Mouse (Mus musculus) heart, adult 9 months (tissue): ENCODE results near the gene Birc3.
"Not testable (repeated sequence)": the region's sequence is repeated elsewhere in the genome, so short reads cannot be mapped to it uniquely, and the experiment has no call there.

ENCODE experiments used
- DNase-seq, 2 experiments: peaks; one replicate each; pipeline ENCODE4 v3.0.0; 2022; ENCODE audit warnings: low spot score in 2 of 2

The Birc3 gene

DNA sequence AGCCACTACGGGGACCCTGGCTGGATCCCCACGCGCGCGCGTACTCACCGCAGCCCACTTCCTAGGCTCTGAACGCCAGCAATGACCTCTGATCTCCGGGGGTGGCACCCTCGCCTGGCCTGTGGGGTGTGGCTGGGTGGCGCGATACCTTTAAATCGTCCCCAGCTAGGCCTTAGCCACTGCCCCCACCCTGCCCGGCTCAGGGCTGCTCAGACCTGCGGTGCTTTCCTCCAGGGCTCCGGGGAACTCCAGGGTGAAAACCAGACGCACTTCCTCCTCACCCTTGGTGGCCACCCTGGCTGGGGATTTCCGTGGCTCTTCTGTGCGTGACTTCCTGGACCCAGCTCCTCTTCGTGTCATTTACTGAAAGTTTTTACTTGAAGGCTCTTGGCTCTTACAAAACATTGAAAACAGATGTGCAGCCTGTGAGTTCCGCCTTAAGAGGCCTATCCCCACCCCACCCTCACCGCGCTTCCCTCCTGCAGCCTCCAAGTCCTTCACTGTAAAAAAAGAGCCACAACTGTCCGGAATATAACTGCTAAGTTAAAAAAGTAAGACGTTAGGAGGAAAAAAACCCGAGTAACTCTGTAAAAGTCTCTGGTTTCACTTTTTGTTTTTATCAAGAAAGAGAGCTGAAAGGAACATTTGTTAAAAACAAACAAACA is at the start of gene Birc3:
TSS of gene Birc3 (minus strand) at position 412 of the 665 bp plus-strand sequence.
- peak; percentile 78 to 88 for DNase-seq

DNA sequence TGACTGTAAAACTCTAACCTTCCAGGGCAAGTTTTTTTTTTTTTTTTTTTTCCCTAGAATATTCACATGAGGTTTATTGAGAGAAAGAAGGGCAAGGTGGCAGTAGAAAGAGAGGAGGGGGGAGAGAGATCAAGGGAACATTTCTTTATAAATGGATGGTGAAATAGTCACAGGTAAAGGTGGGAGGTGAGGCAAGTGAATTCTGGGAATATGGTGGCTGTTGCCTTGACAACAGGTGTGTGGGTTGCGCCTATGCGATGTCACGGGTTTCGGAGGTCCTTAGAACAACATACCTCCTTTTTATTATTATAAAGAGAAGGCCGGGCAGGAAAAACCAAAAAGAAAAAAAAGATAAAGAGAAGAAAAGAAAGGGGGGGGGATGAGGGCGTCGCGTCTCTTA is 41.9 kb upstream of the Birc3 start:
- no peak for DNase-seq

DNA sequence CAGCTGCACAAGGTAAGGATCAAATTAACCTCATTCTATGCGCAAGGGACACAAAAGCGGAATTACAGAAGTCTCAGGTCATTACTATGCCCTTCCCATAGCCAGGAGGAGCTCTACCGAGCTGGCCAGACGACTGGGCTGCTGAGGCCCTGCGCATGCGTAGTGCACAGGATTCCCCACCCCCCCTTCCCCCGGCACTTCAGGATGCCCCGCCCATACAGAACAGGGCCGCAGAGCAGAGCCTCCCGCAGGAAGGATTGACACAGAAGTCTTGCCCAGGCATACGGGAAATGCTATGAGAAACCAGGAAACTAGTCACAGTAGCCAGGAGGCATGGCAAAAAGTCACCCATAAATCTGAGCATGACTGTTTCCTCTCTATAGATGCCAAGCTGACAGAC is 41.5 kb upstream of the Birc3 start:
- DNase-seq = peak; percentile 48 to 56

DNA sequence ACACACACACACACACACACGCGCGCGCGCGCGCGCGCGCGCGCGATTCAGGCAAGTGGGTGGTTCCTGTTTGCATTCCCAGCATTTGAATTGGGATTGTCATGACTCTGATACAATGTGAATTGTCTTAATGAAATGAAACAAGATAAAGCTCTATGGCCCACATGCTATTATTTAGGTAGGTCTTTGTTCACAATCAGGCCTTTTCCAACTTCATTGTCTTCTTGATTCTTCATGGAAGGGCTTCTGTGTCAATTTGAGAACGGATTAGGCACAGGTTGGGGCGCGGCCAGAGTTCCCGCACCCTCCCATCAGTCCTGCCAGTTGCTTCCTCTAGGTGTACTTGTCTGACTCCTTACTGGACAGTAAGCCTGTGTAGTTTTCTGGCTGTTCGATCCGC is 41.0 kb upstream of the Birc3 start:
- DNase-seq = no peak

DNA sequence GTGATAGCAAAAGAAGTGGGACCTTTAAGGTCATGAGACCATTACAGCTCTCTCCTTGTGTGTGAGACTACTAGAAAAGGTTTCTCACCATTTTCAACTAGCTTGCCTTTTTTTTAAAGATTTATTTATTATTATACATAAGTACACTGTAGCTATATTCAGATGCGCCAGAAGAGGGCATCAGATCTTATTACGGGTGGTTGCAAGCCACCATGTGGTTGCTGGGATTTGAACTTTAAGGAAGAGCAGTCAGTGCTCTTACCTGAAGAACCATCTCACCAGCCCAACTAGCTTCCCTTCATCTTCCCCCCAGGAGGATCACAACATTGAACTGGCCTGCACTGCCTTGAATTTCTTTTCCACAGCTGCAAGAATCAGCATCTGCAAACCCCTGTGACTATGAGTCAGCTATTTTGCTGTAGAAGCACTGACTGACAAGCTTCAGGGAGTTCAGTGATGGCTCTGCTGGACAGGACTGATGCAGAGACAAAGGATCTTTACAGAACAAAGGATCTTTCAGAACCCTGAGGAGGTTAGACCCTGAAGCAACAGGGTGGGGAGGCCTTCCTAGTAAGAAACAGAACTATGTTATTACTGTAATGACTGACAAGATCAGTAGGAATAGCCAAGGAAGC is 34.5 kb upstream of the Birc3 start:
- no peak for DNase-seq

DNA sequence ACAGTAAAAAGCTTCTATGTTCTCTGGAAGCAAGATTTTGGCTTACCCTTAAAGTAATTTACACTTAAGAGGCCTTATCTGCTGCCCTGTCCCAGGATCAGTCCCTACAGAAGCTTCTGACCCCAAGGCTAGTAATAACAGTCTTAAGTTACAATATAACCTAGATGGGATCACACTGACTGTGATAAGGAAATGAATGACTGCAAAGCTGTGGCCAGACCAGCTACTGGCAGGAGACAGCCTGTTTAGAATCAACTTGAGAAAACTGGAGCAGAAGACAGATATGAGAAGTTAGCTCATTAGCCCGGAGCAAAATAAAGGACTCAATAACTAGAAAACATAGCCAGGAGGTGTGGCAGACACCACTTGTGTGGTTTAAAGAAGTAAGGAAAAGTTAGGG is 33.6 kb upstream of the Birc3 start:
- DNase-seq = no peak

DNA sequence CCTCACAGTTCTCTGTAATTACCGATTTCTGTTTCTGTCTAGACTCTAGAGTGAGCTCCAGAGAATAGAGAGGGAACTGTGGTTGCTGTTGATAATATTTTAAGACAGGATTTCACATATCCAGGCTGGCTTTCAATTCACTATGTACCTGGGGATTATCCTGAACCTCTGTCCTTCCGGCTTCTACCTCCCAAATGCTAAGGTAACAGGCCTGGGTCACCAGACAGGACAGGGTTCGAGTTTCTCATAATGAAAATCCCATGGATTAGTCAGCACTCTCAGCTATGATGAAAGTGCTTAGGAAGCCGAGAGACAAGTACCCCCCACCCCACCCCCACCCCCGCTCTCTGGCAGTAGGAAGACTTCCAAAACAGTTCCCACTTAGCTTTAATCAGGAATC is 30.8 kb upstream of the Birc3 start:
- DNase-seq = no peak

DNA sequence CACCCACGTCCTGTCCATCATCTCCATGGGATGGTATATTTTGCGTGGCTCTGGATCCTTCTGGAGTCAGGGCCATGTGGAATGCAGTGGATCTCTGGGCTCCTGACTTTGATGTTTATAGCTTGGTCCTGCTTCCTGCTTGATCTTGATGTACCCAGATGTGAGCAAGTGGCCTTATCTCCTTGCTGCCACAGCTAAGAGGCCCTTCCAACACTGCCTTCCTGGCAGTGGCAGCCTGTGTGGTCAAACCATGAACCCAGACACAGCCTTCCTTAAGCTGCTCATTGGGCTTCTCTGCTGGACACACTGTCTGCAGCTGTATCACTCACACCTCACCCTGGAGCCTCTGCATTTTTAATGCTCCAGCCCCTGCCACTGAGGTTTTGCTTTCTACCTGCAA is 30.3 kb upstream of the Birc3 start:
- DNase-seq = no peak

DNA sequence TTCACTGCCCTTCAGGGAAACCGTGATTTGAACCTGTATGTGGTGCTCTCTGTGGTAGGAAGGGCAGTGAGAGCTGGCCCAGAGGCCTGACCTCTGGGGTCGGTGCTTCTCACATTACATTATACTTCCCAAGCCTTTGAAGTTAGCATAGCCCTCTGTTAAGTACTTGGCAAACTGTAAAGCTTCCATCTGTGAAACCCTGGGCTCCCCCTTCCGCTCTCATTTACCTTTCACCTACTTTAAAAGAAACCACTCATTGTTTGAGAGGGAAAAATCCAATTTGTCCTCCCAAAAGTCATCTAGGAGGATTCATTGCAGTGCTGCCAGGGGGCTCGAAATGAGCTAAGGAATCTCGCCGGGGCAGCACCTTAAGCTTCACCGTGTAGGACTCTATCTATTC is 29.3 kb upstream of the Birc3 start:
- DNase-seq = no peak

DNA sequence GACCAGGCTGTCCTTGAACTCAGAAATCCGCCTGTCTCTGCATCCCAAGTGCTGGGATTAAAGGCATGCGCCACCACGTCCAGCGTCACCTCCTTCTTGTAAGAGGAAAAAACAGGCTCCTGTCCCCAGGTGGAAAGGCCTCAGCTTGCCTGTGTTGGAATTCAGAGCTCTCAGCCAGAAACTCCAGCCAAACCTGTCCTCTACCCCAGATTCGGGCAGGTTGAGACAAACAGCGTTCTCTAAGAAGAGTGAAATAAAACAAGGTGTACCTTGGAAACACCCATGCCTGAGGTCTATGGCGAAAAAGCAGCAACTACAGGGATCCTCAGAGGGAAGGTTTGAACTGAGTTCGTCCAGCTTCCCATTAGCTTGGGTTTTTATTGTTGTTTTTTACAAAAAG is 28.0 kb upstream of the Birc3 start:
- no peak for DNase-seq

DNA sequence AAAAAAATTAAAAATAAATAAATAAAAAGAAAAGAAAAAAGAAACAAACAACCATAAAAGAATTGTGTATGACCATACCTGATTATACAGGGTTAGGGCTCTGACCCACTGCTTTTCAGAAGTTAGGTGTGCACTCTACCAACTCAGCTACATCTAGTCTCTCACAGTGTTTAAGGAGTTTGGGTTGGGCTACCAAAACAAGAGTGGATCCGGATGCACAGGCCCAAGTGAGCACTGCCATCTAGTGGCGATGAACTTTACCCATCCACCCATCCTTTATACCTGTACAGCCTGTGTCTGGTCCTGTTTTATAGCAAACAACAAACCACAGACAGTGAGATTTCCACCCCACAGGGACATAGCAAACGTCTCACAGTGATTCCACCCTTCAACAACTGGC is 24.5 kb upstream of the Birc3 start:
- peak; percentile 48 to 64 for DNase-seq

DNA sequence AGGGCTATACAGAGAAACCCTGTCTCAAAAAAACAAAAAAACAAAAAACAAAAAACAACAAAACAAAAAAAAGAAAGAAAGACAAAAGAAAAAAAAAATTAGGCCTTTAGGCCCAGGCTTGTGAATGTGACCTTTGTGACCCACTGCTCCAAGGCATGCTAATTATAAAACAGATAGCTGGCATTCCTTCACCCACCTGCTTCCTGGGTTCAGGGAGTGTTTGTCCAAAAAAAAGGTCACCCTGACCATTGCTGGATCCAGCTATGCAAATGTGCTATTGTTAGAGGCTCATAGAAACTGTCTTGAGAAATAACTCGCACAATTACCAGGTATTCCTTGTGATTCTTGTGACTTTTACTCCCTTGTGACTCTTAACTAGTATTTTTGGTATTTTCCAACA is 18.8 kb upstream of the Birc3 start:
- DNase-seq = not testable (repeated sequence)

DNA sequence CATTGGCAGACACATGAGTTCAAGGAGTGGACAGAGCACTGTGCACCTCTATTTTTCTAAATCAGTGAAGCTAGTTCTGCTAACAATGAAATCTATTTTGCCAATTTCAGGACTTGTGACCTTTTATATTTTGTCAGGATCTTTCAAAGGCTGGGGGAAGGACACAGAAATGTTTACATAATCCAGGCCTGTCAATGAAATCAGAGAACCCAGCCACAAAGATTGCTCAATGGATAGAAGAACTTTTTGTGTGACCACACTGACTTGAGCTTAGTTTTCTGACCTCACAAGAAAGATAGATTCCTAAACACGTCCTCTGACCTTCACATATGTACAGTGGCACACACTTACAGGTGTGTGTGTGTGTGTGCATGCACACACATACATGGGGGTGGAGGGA is 18.2 kb upstream of the Birc3 start:
- no peak for DNase-seq

DNA sequence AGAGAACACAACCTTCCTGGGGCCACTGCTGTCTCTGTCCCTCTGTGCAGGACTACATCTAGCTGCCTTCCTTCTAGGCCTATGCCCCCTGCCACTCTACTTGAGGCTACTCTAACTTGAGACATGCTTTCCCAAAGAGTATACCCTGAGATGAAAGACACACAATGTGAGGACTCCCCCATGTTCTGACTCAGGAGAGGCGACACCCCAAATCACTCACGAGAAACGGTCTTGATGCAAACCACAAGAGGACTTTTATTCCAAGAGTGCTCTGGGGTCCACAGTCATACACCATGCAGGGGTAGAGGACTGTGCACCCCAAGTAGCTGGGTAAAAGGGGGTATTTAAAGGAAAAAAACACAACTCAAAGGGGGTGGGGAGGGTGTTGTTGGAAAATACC is 11.4 kb upstream of the Birc3 start:
- DNase-seq = no peak

DNA sequence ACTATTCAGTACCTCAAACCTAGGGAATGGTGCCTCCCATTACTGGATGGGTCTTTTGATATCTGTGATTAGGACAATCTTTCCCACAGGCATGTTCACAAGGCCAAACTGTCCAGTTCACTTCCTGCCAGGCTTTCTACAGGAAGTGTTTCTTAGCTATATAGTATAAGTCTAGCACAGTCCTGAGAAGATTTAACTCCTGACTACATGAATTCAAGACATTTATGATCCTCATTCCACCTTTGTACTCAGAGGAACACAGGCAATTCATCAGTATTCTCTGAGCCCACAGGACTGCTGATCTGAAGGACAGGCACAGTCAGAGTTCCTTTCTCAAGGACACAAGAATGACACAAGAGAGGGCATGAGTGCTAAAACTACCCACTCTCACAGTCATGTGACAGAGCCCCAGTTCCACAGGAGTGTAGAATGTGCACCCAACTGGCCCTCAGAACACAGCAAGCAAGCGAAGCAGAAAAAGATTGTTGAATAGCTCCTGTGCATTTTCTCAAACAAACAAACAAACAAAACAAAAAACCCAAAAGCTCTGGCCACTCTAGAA is 9.4 kb upstream of the Birc3 start:
- no peak for DNase-seq

DNA sequence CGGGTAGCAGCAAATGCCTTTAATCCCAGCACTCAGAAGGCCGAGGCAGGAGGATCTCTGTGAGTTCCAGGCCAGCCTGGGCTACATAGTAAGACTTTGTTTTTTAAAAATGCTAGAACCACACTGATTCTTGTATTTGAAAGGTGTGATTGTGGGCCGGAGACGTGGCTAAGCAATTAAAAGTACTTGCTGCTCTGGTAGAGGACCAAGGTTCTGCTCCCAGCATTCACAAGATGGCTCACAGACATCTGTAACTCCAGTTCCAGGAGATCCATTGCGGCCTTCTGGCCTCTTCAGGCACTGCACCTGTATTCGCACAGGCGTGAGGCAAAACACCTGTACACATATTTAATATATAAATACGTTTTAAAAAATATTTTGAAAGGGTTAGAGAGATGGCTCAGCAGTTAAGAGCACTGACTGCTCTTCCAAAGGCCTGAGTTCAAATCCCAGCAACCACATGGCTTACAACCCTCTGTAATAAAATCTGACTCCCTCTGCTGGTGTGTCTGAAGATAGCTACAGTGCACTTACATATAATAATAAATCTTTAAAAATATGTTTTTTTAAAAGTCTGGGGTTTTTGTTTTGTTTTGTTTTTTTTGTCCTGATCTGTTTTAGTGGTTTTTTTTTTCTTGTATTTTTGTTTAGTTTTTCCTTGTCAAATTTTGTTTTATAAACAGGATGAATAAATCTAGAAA is 675 bp upstream of the Birc3 start:
- no peak for DNase-seq

DNA sequence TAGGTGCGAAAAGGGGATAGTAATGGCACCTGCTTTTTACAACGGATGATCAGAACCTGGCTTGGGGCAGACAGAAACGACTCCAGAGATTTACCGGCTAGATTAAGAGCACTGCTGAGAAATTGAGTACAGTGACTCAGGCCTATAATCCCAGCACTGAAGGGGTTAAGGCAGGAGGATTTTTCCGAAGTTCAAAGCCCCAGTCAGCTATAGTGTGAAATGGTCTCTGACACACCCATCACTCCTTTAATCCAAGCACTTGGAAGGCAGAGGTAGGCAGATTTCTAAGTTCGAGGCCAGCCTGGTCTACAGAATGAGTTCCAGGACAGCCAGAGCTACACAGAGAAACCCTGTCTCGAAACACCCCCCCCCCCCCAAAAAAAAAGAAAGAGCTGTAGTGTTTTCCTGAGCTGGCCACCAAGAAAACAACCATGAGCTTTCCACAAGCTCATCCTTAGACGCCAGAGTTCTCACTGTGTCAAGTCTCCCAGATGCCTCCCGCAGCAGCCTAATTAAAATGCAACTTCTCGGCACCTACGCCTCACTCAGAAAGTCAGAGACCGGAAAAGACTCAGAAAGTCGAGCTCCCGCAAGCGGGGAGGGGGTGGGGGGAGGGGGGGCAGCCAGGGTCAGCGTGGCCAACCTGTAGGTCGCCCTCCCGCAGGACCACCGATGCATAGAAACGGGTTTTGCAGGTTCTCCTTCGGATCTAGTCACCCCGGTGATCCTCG is 777 bp downstream of the Birc3 start:
- peak in 1 of 2 experiments; percentile 18 for DNase-seq

DNA sequence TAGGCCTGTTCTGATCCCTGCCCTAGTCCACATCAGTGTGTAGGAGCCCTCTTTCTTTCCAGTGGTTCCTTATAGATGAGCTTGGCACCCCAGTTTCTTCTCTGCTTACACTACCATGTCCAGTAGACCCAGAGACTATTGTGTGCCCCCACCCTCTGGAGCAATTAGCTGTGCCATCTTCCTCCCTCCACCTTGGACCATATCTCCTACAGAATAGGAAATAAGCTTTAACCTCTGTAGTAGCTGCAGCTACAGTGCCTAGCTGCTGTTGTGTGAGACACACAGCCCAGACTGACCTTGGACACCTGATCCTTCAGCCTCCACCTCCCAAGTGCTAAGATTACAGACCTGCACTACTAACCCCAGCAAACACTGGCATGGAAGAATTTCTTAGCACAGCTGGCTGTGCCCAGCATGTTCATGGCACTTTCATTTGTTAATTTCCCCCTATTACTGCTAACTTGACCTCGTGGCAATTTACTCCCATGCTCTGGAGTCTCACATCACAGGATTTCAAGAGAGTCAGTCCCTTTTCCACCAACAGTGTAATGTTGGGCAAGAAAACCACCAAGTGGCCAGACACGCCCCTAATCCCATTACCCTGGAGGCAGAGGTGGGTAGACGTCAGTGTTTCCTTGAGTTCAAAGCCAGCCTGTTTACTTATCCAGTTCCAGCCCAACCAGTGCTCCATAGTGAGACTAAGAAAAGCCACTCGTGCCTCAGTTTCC is 1.5 kb downstream of the Birc3 start:
- no peak for DNase-seq

DNA sequence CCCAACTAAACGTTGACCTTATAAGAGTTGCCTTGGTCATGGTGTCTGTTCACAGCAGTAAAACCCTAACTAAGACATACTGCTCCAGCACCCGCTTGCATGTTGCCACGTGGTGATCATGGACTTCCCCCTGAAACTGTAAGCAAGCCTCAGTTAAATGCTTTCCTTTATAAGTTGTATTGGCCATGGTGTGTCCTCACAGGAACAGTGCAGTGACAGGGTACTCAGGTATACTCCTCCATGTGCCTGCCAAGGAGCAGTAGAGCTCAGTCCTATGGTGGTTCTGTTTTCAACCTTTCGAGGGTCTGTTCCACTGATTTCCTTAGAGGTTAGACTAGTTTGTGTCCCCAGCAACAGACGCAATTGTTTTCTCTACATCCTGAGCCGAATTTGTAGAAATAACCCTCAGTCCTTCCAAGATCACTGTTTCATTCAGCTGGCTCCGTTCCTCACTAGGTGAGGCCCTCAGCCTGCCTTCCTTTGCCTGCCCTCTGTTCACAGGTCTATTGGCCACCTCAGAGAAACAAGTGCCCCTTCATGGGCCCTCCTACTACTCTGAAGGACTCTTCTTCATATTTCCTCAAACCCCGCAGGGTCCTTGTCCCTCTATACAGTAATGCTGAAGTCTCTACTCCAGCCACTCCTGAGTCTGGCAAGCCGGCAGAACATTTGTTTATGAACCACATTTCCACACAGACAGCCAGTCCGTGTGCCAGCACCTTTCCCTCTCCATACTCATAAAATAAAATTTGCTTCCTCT is 2.2 kb downstream of the Birc3 start:
- no peak for DNase-seq

DNA sequence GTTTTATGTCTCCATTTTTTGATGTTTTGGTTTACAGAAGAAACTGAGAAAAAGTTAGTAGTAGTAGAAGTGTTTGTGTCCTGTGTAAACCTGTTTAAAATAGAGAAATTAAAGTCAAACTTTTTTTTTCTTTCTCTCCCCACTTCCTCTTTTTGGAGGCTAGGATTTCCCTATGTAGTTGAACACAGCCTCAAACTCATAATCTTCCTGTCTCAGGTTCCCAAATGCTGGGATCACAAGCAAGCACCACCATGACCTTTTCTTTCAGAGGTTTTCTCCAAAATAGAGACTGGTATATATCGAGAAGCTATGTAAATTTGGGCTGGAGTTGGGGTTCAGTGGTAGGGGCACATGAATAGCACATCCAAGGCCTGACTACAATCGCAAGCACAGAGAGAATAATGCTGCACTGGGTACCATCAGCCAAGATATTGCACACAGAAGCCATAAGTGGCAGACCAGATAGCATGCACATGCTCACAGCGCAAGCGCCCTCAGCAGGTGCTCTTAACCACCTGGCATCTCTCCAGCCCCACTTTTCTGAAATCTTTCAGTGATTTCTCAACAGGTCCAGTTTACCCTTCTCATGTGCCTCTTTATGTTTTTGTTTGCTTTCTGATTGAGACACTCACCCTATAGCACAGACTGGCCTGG is 4.0 kb downstream of the Birc3 start:
- DNase-seq = no peak
